Mouse (Mus musculus) forebrain, embryonic 16.5 days (tissue): ENCODE measurements around the gene Pdcd5. TPM values are rescaled to one million over a fixed set of nuclear protein-coding genes. Genes with fewer than 3 reads are reported as not detected.

Experiments used
- ATAC-seq: fragments of 200-750 bp; cut with Nextera tagmentation; 2 replicates; pipeline ENCODE4 v1.8.0; 2017; ENCODE audit warnings: mild to moderate bottlenecking, moderate library complexity
- H3K27ac ChIP-seq: fragments of 300-500 bp; sonication (generic); 2 replicates; pipeline ENCODE4 v1.5.1; 2014; ENCODE audit warnings: low read length, control low read depth
- H3K27me3 ChIP-seq: fragments of 300-500 bp; sonication (generic); replicated peaks from 2 replicates; pipeline ENCODE4 v1.6.1; 2014; ENCODE audit warnings: low read length; ENCODE audit not compliant: control insufficient read depth, insufficient read depth
- H3K36me3 ChIP-seq: fragments of 300-500 bp; sonication (generic); 2 replicates; pipeline ENCODE4 v1.6.1; 2014; ENCODE audit not compliant: control insufficient read depth, insufficient read depth
- H3K4me1 ChIP-seq: fragments of 300-500 bp; sonication (generic); replicated peaks from 2 replicates; pipeline ENCODE4 v1.6.1; 2014; ENCODE audit warnings: low read length; ENCODE audit not compliant: control insufficient read depth, insufficient read depth
- H3K4me2 ChIP-seq: fragments of 300-500 bp; sonication (generic); 2 replicates; pipeline ENCODE4 v1.6.1; 2014; ENCODE audit warnings: mild to moderate bottlenecking, low read length, control low read depth
- H3K4me3 ChIP-seq: fragments of 300-500 bp; sonication (generic); replicated peaks from 2 replicates; pipeline ENCODE4 v1.5.1; 2014; ENCODE audit warnings: mild to moderate bottlenecking, low read length, control low read depth
- H3K9ac ChIP-seq: fragments of 300-500 bp; sonication (generic); replicated peaks from 2 replicates; pipeline ENCODE4 v1.6.1; 2014; ENCODE audit warnings: low read depth, low read length, control low read depth
- H3K9me3 ChIP-seq: fragments of 300-500 bp; sonication (generic); 2 replicates; pipeline ENCODE4 v1.6.1; 2016; ENCODE audit warnings: low read length; ENCODE audit not compliant: control insufficient read depth
- WGBS: fragments of 180-500 bp; shearing (Covaris S2); extraction: QIAGEN DNeasy Blood & Tissue Kit; methylation state at CpG from one replicate; pipeline ENCODE4 v1.1.7; 2014; 5-methylcytosine and 5-hydroxymethylcytosine counted together
- polyA plus RNA-seq: library from polyadenylated mRNA; unstranded; fragments of >200 nt; fragmentation: Nextera tagmentation; extraction: Ambion mirVana; gene quantifications from 2 replicates; pipeline ENCODE4 v1.2.1, GENCODE M21; 2015

The Pdcd5 gene
- polyA plus RNA-seq, result 200 and 235 TPM in 2 replicates

DNA sequence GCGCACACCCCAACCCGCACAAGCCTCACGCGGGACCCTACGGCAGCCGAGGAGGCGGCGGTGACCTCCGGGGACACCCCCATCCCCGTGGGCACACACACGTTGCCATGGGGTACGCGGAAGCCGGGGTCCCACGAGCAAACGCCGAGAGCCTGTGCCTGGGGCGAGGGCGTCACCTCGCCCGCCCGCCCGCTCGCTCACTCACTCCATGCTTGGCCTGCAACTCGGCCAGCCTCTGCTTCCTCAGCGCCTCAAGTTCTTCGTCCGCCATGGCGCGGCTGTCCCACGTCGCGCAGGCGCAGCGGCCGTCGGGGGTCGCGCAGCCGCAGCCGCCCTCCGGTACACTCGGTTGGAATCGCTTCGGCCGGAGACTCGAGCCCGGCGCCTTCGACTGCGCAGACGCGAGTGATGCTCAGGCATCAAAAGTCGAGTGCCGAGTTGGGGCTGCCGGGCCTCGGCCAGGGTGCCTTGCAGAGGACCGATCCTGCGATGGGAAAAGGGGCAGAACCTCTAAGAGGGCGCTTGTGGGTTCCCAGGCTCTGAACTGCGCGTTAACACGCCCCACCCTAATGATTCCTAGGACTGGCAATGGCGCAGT, at the start of gene Pdcd5:
Gene Pdcd5, minus strand, starts transcription at position 421 of the 598 bp plus-strand sequence.
- Histone ChIP-seq H3K36me3 (peaks cover 18% of the 10 kb centered on the region), H3K4me3 (peak within 1 kb of the TSS; percentile 97), H3K9me3 (no peaks in the 10 kb centered on the region), H3K9ac (peak within 1 kb of the TSS; percentile 85), H3K4me1 (peaks cover 16% of the 10 kb centered on the region), H3K4me2 (peak within 1 kb of the TSS; percentile 77), H3K27ac (peak within 1 kb of the TSS; percentile 74), H3K27me3 (no peaks in the 10 kb centered on the region)
- peak; percentile 95 for ATAC-seq
- WGBS, result under 1% methylated on average over 64 of the region's 64 CpGs

GRCm38 (mm10) chr7:35692641-35693040, 45.3 kb upstream of the Pdcd5 start:
- Histone ChIP-seq H3K4me3 (no peak overlapping the region), H3K9me3 (no peaks in the 10 kb centered on the region), H3K36me3 (peaks cover 5% of the 10 kb centered on the region; the same call in 1 of the 2 replicates), H3K4me1 (peaks cover 27% of the 10 kb centered on the region), H3K27ac (no peak overlapping the region), H3K4me2 (no peak overlapping the region), H3K27me3 (no peaks in the 10 kb centered on the region), H3K9ac (no peak overlapping the region)
- no peak for ATAC-seq
- 78% methylated on average over 12 of the region's 12 CpGs for WGBS

GRCm38 (mm10) chr7:35692117-35692516, 44.8 kb upstream of the Pdcd5 start:
- 28% methylated on average over 14 of the region's 14 CpGs for WGBS
- no peak overlapping the region for H3K4me2 ChIP-seq
- peak; percentile 39 for ATAC-seq
- H3K27me3 ChIP-seq, result no peaks in the 10 kb centered on the region
- peaks cover 32% of the 10 kb centered on the region for H3K4me1 ChIP-seq
- no peak overlapping the region for H3K27ac ChIP-seq
- peak overlapping the region; percentile 9; the same call in 1 of the 2 replicates for H3K9ac ChIP-seq
- H3K36me3 ChIP-seq, result peaks cover 5% of the 10 kb centered on the region; the same call in 1 of the 2 replicates
- H3K9me3 ChIP-seq, result no peaks in the 10 kb centered on the region
- H3K4me3 ChIP-seq, result no peak overlapping the region

- no peaks in the 10 kb centered on the region for H3K27me3 ChIP-seq
- no peak overlapping the region for H3K9ac ChIP-seq
- H3K27ac ChIP-seq, result peak overlapping the region; percentile 24; the same call in 1 of the 2 replicates
- 0 out of 2 replicates have a peak, but pooled peaks have one; percentile 32 for ATAC-seq
- H3K36me3 ChIP-seq, result peaks cover 5% of the 10 kb centered on the region; the same call in 1 of the 2 replicates
- H3K9me3 ChIP-seq, result no peaks in the 10 kb centered on the region
- 49% methylated on average over 11 of the region's 11 CpGs for WGBS
- H3K4me2 ChIP-seq, result no peak overlapping the region
- H3K4me1 ChIP-seq, result peaks cover 40% of the 10 kb centered on the region
- H3K4me3 ChIP-seq, result no peak overlapping the region
Measured at GRCm38 (mm10) chr7:35688781-35689349, 41.5 kb upstream of the Pdcd5 start.

- H3K9ac ChIP-seq, result no peak overlapping the region
- ATAC-seq, result no peak
- H3K9me3 ChIP-seq, result no peaks in the 10 kb centered on the region
- WGBS, result 12% methylated on average over 9 of the region's 9 CpGs
- peaks cover 5% of the 10 kb centered on the region; the same call in 1 of the 2 replicates for H3K36me3 ChIP-seq
- H3K27me3 ChIP-seq, result no peaks in the 10 kb centered on the region
- H3K4me2 ChIP-seq, result no peak overlapping the region
- H3K4me1 ChIP-seq, result peaks cover 45% of the 10 kb centered on the region
- H3K27ac ChIP-seq, result no peak overlapping the region
- H3K4me3 ChIP-seq, result no peak overlapping the region
Measured at GRCm38 (mm10) chr7:35688276-35688675, 41.0 kb upstream of the Pdcd5 start.

GRCm38 (mm10) chr7:35687229-35687628, 39.9 kb upstream of the Pdcd5 start:
- Histone ChIP-seq H3K27me3 (no peaks in the 10 kb centered on the region), H3K4me1 (peaks cover 41% of the 10 kb centered on the region), H3K9me3 (no peaks in the 10 kb centered on the region), H3K4me3 (no peak overlapping the region), H3K4me2 (no peak overlapping the region), H3K36me3 (peaks cover 5% of the 10 kb centered on the region; the same call in 1 of the 2 replicates), H3K27ac (no peak overlapping the region; the same call in 1 of the 2 replicates), H3K9ac (no peak overlapping the region)
- no peak for ATAC-seq
- 28% methylated on average over 10 of the region's 10 CpGs for WGBS

GRCm38 (mm10) chr7:35686756-35687155, 39.4 kb upstream of the Pdcd5 start:
- Histone ChIP-seq H3K9ac (no peak overlapping the region), H3K9me3 (no peaks in the 10 kb centered on the region), H3K4me1 (peaks cover 37% of the 10 kb centered on the region), H3K27me3 (no peaks in the 10 kb centered on the region), H3K4me3 (no peak overlapping the region), H3K36me3 (peaks cover 5% of the 10 kb centered on the region; the same call in 1 of the 2 replicates), H3K4me2 (no peak overlapping the region), H3K27ac (no peak overlapping the region)
- WGBS, result 28% methylated on average over 13 of the region's 13 CpGs
- no peak for ATAC-seq

DNA sequence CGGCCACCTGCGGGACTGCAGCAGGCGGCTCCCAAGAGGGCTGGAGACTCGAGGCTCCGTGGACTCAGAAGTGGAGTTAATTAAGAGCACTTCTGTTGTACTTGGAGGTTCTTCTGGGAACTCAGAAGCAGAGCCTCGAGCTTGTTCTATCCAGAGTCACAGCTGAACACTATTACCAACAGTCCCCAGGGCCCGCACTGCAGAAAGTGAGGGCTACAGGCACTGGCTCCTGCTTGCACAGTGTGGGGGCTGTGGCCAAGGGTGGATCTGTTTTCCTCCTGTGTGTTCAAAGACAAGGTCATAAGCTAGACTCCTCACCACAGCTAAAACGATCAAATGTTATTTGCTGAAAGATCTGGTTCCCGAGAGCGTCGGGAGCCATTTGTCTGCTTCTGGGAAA, 38.9 kb upstream of the Pdcd5 start:
- H3K4me1 ChIP-seq, result peaks cover 37% of the 10 kb centered on the region
- peaks cover 5% of the 10 kb centered on the region; the same call in 1 of the 2 replicates for H3K36me3 ChIP-seq
- ATAC-seq, result no peak
- H3K27ac ChIP-seq, result no peak overlapping the region
- no peaks in the 10 kb centered on the region for H3K9me3 ChIP-seq
- H3K9ac ChIP-seq, result no peak overlapping the region
- 57% methylated on average over 11 of the region's 11 CpGs for WGBS
- H3K4me2 ChIP-seq, result no peak overlapping the region
- no peaks in the 10 kb centered on the region for H3K27me3 ChIP-seq
- H3K4me3 ChIP-seq, result no peak overlapping the region

DNA sequence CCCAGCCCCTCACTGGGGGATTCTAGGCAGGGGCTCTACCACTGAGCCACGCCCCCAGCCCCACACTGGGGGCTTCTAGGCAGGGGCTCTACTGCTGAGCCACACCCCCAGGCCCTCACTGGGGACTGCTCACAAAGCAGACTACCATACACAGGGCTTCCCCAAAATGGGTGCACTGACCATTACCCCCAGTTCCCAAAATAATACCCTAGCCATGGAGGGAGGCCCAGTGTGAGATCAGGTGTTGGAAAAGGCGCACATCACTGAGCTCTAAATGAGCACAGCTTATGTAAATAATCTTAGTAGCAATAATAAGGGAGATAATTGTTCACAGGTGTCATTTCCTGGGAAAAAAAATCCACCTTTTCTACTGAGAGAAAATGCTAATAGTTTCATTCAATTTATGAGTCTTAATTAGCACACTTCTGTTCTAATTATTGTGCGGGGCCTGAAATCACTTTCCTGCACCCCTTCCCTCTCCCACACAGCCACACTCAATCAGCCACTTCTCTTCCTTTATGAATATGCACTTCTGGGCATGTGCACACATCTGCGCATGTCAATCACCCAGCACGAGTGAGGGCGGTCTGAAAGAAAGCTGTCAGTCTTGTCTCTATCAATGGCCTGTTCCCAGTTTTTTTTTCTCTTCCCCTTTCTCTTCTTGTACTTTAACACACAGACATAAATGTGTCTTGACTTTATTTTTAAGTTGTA, 36.2 kb upstream of the Pdcd5 start:
- WGBS, result 33% methylated on average over 6 of the region's 6 CpGs
- H3K36me3 ChIP-seq, result no peaks in the 10 kb centered on the region
- H3K4me3 ChIP-seq, result no peak overlapping the region
- peak overlapping the region; percentile 74 for H3K27ac ChIP-seq
- ATAC-seq, result peak; percentile 82
- peaks cover 28% of the 10 kb centered on the region for H3K4me1 ChIP-seq
- H3K9ac ChIP-seq, result no peak overlapping the region
- H3K27me3 ChIP-seq, result no peaks in the 10 kb centered on the region
- H3K4me2 ChIP-seq, result peak overlapping the region; percentile 3
- no peaks in the 10 kb centered on the region; the same call in 1 of the 2 replicates for H3K9me3 ChIP-seq
